Mouse (Mus musculus): Measurements from ENCODE around the gene Vmn1r200.
"Not testable (repeated sequence)": the region's sequence is repeated elsewhere in the genome, so short reads cannot be mapped to it uniquely, and the experiment has no call there.

Vmn1r200 gene

GRCm38 (mm10) chr13:22390073-22390472 is at the start of gene Vmn1r200:
Gene Vmn1r200 (plus strand): TSS chr13:22390373.
- DNase-seq (ENCODE audit: low read depth, low spot score), result no peak

DNA sequence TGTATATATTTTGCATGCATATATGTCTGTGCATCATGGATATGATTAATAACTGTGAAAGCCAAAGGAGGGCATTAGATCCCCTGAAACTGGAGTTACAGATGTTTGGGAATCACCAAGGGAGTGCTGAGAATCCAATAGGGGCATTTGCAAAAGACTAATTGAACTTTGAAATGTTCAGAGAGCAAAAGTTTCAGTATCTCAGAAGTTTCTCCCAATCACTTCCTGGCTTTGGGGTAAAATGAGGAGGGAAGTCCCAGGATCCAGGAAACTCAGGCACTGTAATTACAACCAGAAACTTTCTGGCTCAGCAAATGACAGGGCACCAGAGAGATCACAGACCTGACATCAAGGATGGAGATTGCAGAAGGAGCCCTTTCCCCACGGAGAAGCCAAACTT is 40.1 kb upstream of the Vmn1r200 start, which contains the start of gene Vmn1r198:
Gene Vmn1r198 (plus strand): TSS at position 301 of the 400 bp plus-strand sequence.
- DNase-seq (ENCODE audit: low read depth, low spot score), result no peak

- no peak for DNase-seq (ENCODE audit: low read depth, low spot score)
These were observed 39.4 kb upstream of the Vmn1r200 start for GRCm38 (mm10) chr13:22350813-22351212.

- DNase-seq (ENCODE audit: low read depth, low spot score), result no peak
These were observed 10.7 kb upstream of the Vmn1r200 start, which contains the start of gene Vmn1r199 for GRCm38 (mm10) chr13:22379518-22379917. Gene Vmn1r199 (plus strand): TSS chr13:22379818.

DNA sequence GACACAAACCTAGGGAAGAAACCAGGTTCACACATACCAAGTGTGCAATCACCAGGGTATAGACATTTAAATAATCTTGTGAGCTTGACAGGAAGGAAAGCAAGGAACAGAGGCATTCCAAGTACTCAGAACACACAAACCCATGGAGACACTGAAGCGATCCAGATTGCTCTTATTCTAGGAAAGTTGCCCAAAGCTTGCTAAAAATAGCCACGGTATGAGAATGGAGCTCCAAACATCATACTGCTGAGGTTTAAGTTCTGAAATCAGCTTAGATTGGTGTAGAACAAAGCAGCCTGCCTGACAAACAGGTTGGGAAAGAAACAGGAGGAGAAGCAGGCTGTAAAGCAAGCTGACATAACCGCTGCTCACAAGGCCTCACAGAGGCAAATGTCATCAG is 9.0 kb upstream of the Vmn1r200 start:
- DNase-seq (ENCODE audit: low read depth, low spot score), result not testable (repeated sequence)

DNA sequence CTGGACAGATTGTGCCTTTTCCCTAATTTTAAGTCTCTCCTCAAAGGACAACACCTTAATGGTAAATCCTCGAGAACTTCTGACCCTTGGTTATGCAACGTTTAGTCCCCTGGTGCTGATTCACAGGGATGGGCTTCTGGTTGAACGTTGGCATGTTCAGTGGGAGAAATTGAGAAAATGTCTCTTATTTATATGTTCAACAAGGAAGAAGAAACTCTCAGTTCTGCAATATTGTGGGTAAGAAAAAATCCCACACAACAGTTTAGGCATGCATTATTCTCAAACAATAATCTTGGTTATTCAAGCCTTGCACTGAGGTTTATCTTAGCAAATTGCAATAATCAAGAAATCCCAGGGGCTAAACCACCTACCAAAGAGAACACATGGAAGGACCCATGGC is 6.8 kb upstream of the Vmn1r200 start:
- no peak for DNase-seq (ENCODE audit: low read depth, low spot score)

DNA sequence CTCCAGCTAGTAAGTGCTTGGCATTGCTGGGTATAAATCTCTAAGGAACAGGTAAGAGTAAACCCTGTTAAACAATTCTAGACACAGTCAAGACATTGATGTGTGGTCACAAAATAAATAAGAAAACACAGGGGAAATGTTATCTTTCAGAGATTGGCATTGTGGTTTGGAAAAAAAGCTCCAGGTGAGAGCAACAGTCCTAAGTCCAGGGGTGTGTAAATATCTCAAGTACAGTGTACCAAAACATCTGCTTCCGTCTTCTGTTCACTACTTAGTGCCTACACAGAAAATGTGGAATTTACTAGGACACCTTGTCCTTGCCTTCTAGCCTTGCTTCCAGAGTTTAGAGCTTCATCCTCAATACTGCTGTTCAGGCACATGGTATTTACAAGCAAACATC is 3.1 kb upstream of the Vmn1r200 start:
- no peak for DNase-seq (ENCODE audit: low read depth, low spot score)

DNA sequence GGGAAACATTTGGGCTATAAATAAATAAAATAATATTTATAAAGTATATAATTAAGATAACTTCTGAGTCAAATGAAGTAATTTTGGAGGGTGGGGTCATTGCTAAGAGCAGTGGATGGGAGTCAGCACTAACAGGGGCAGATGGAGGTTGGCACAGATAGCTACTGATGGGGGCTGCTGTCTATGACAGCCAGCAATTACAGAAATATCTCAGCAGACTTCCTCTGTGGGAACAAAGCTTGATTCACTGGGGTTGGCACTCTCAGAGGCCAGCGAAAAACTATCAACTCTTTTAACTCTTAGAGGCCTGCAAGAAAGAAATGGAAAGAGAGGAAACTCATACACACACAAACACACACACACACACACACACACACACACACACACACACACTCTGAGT is 12.8 kb downstream of the Vmn1r200 start:
- DNase-seq (ENCODE audit: low read depth, low spot score), result no peak
